In genomic region chr17:42987692-42988091, GRCm38 (mm10) we compare ENCODE assay signal across 8 mouse cellular contexts. TPM values are rescaled to one million over a fixed set of nuclear protein-coding genes. Genes with fewer than 3 reads are reported as not detected.
A peak's percentile ranks its signal among the peaks of the same experiment; 100 is the strongest.
DNase-seq lines count a peak whose midpoint lies in the region; ATAC-seq and TF ChIP-seq lines count a peak whose summit lies in the region.

No protein-coding gene starts in this region.

- no peaks in the 10 kb centered on the region for H3K9me3 ChIP-seq in intestine, postnatal 0 days (ENCODE audit: control insufficient read depth)
- no peaks in the 10 kb centered on the region for H3K9me3 ChIP-seq in intestine, embryonic 16.5 days (ENCODE audit: control insufficient read depth, low read length)

- TF ChIP-seq CTCF in intestine, postnatal 0 days (IDR thresholded peaks at IDR 0.05; ENCODE audit: low read depth): peak; percentile 72
- peak; percentile 23; the same call in 1 of the 2 replicates for TF ChIP-seq CTCF in cortical plate, adult 2 months (IDR thresholded peaks at IDR 0.05; ENCODE audit: extremely low read depth, insufficient read depth, low read length)

- DNase-seq in ES-CJ7 (ENCODE audit: low read depth, low spot score): peak; percentile 79
- DNase-seq in retina, postnatal 1 day: peak; percentile 30
- no peak for DNase-seq in right cerebral cortex, postnatal 10 days (ENCODE audit: low spot score in 2 of 2)
- DNase-seq in urinary bladder, postnatal 10 days (ENCODE audit: low spot score): no peak
- DNase-seq in gastrocnemius, postnatal 10 days: no peak

- H3K4me2 ChIP-seq in intestine, postnatal 0 days (replicated peaks; ENCODE audit: low read depth): no peak overlapping the region
- H3K4me2 ChIP-seq in intestine, embryonic 16.5 days (ENCODE audit: low read depth, low read length): no peak overlapping the region

- H3K9ac ChIP-seq in intestine, postnatal 0 days (ENCODE audit: low read depth, low read length): no peak overlapping the region
- no peak overlapping the region for H3K9ac ChIP-seq in intestine, embryonic 16.5 days (ENCODE audit: low read depth, low read length)

- H3K27ac ChIP-seq in intestine, postnatal 0 days (ENCODE audit: low read depth, low read length): no peak overlapping the region
- no peak overlapping the region for H3K27ac ChIP-seq in intestine, embryonic 16.5 days (ENCODE audit: low read length)
- H3K27ac ChIP-seq in cortical plate, adult 2 months (ENCODE audit: insufficient read depth, low read length): no peak overlapping the region

- 27% methylated on average over 4 of the region's 4 CpGs for WGBS in intestine, postnatal 0 days
- WGBS in intestine, embryonic 16.5 days: 27% methylated on average over 4 of the region's 4 CpGs

- no peak for ATAC-seq in intestine, postnatal 0 days
- no peak for ATAC-seq in intestine, embryonic 16.5 days

- H3K27me3 ChIP-seq in intestine, postnatal 0 days (replicated peaks; ENCODE audit: control insufficient read depth, insufficient read depth, low read length): no peaks in the 10 kb centered on the region
- H3K27me3 ChIP-seq in intestine, embryonic 16.5 days (replicated peaks; ENCODE audit: control insufficient read depth, insufficient read depth, low read length): no peaks in the 10 kb centered on the region

- no peak overlapping the region for H3K4me3 ChIP-seq in intestine, postnatal 0 days (ENCODE audit: low read depth, low read length)
- no peak overlapping the region for H3K4me3 ChIP-seq in intestine, embryonic 16.5 days (ENCODE audit: low read length)
- H3K4me3 ChIP-seq in cortical plate, adult 2 months (ENCODE audit: insufficient read depth, low read length): no peak overlapping the region

- no peak for TF ChIP-seq POLR2A in cortical plate, adult 2 months (IDR thresholded peaks at IDR 0.05; ENCODE audit: extremely low read depth, insufficient read depth, low read length)

- no peaks in the 10 kb centered on the region for H3K4me1 ChIP-seq in intestine, postnatal 0 days (replicated peaks; ENCODE audit: control insufficient read depth, insufficient read depth, low read length)
- H3K4me1 ChIP-seq in intestine, embryonic 16.5 days (ENCODE audit: control insufficient read depth, insufficient read depth, low read length): no peaks in the 10 kb centered on the region
- H3K4me1 ChIP-seq in cortical plate, adult 2 months (ENCODE audit: control insufficient read depth, insufficient read depth, low read length): no peaks in the 10 kb centered on the region

- no peaks in the 10 kb centered on the region for H3K36me3 ChIP-seq in intestine, postnatal 0 days (ENCODE audit: control insufficient read depth, insufficient read depth)
- no peaks in the 10 kb centered on the region for H3K36me3 ChIP-seq in intestine, embryonic 16.5 days (ENCODE audit: control insufficient read depth, insufficient read depth, low read length)

RNA-seq across cellular contexts. Expression of gene Tnfrsf21, which starts 28.7 kb away (rescaled TPM):
- 9.0 and 10.0 TPM in 2 replicates for polyA plus RNA-seq in intestine, postnatal 0 days (2015; fragmentation: Nextera tagmentation; extraction: Ambion mirVana)
- 13.4 and 14.2 TPM in 2 replicates for polyA plus RNA-seq in intestine, embryonic 16.5 days (2015; fragmentation: Nextera tagmentation; extraction: Ambion mirVana)
- polyA plus RNA-seq in cortical plate, adult 2 months (2012; rRNA removed): 58.9 and 60.1 TPM in 2 replicates
- total RNA-seq in gastrocnemius, postnatal 10 days (2021): 10 to 100 TPM; 34.7 to 41.4 TPM

Comparison
In these comparisons a context has a peak if more than half of its experiments do, and no peak if none do; other contexts are left out.
1. DNase-seq: peak in ES-CJ7 (single experiment) and retina, postnatal 1 day (single experiment); none in right cerebral cortex, postnatal 10 days (0 of 2), urinary bladder, postnatal 10 days (single experiment) and gastrocnemius, postnatal 10 days (single experiment).